Mouse (Mus musculus): ENCODE data around the gene Mipep.
A peak's percentile ranks its signal among the peaks of the same experiment; 100 is the strongest.

Mipep gene

GRCm38 (mm10) chr14:60757265-60757664, 27.1 kb upstream of the Mipep start:
- no peak for DNase-seq (ENCODE audit: low spot score in 2 of 2)

- no peak for DNase-seq (ENCODE audit: low spot score in 2 of 2)
These were observed 26.7 kb upstream of the Mipep start for GRCm38 (mm10) chr14:60757722-60758121.

- DNase-seq (ENCODE audit: low spot score in 2 of 2): no peak
These were observed 25.3 kb upstream of the Mipep start for GRCm38 (mm10) chr14:60759097-60759496.

- DNase-seq (ENCODE audit: low spot score in 2 of 2): no peak
These were observed 22.6 kb upstream of the Mipep start for GRCm38 (mm10) chr14:60761801-60762200.

GRCm38 (mm10) chr14:60762754-60763153, 21.6 kb upstream of the Mipep start:
- DNase-seq (ENCODE audit: low spot score in 2 of 2): no peak

GRCm38 (mm10) chr14:60763746-60764145, 20.6 kb upstream of the Mipep start:
- no peak for DNase-seq (ENCODE audit: low spot score in 2 of 2)

GRCm38 (mm10) chr14:60764526-60764925, 19.8 kb upstream of the Mipep start:
- DNase-seq (ENCODE audit: low spot score in 2 of 2): no peak

GRCm38 (mm10) chr14:60765025-60765424, 19.3 kb upstream of the Mipep start:
- DNase-seq (ENCODE audit: low spot score in 2 of 2): no peak

GRCm38 (mm10) chr14:60767884-60768283, 16.5 kb upstream of the Mipep start, which contains the start of gene C1qtnf9:
C1qtnf9 (plus strand) TSS chr14:60768134.
- DNase-seq (ENCODE audit: low spot score in 2 of 2): no peak

GRCm38 (mm10) chr14:60769340-60769739, 15.0 kb upstream of the Mipep start:
- DNase-seq (ENCODE audit: low spot score in 2 of 2): no peak

- no peak for DNase-seq (ENCODE audit: low spot score in 2 of 2)
These were observed 13.8 kb upstream of the Mipep start for GRCm38 (mm10) chr14:60770594-60770993.

GRCm38 (mm10) chr14:60771057-60771456, 13.3 kb upstream of the Mipep start:
- DNase-seq (ENCODE audit: low spot score in 2 of 2): peak; percentile 47 to 49

- DNase-seq (ENCODE audit: low spot score in 2 of 2): no peak
These were observed 10.9 kb upstream of the Mipep start for GRCm38 (mm10) chr14:60773476-60773875.

- no peak for DNase-seq (ENCODE audit: low spot score in 2 of 2)
These were observed 7.9 kb upstream of the Mipep start for GRCm38 (mm10) chr14:60776521-60776920.

GRCm38 (mm10) chr14:60777485-60777919, 6.9 kb upstream of the Mipep start:
- no peak for DNase-seq (ENCODE audit: low spot score in 2 of 2)

GRCm38 (mm10) chr14:60779198-60779597, 5.2 kb upstream of the Mipep start:
- no peak for DNase-seq (ENCODE audit: low spot score in 2 of 2)

GRCm38 (mm10) chr14:60782121-60782656, 2.2 kb upstream of the Mipep start:
- no peak for DNase-seq (ENCODE audit: low spot score in 2 of 2)

GRCm38 (mm10) chr14:60783196-60783595, 1.2 kb upstream of the Mipep start:
- DNase-seq (ENCODE audit: low spot score in 2 of 2): no peak

- no peak for DNase-seq (ENCODE audit: low spot score in 2 of 2)
These were observed 5.7 kb downstream of the Mipep start for GRCm38 (mm10) chr14:60790103-60790502.

GRCm38 (mm10) chr14:60796600-60797322, 12.4 kb downstream of the Mipep start:
- no peak for DNase-seq (ENCODE audit: low spot score in 2 of 2)

GRCm38 (mm10) chr14:60797596-60797995, 13.2 kb downstream of the Mipep start:
- no peak for DNase-seq (ENCODE audit: low spot score in 2 of 2)

- DNase-seq (ENCODE audit: low spot score in 2 of 2): no peak
These were observed 14.3 kb downstream of the Mipep start for GRCm38 (mm10) chr14:60798721-60799120.

All from right cerebral cortex, postnatal 36 days (tissue).